Mouse (Mus musculus) mouse trophoblast stem cell (cell line): ENCODE results near the gene Mesp1.

Experiments
- in situ Hi-C, 2 experiments: fragments of 300-500 bp; cut with MseI, MboI; formaldehyde crosslinking; loops; 2 replicates in 1 of 2; 3 replicates in 1 of 2; pipeline ENCODE4 v1.15.1; 2025

Mesp1 gene

GRCm38 (mm10) chr7:79742277-79742658 is 51.3 kb downstream of the Mesp1 start:
- in situ Hi-C loops, result no loop called here
